Mouse (Mus musculus): ENCODE measurements around the gene BC048562.

The BC048562 gene

GRCm38 (mm10) chr9:108478638-108479156 lies 42.4 kb downstream of the BC048562 start:
- in situ Hi-C loops (cut with MboI; ENCODE audit: low sequenced_read_pairs): no loop called here

- in situ Hi-C loops (cut with MboI; ENCODE audit: low sequenced_read_pairs): no loop called here
Observed at GRCm38 (mm10) chr9:108479241-108479640, 43.0 kb downstream of the BC048562 start.

GRCm38 (mm10) chr9:108479721-108480351 lies 43.6 kb downstream of the BC048562 start, which contains the start of gene Lamb2:
Gene Lamb2 (plus strand): TSS chr9:108479736.
- in situ Hi-C loops (cut with MboI; ENCODE audit: low sequenced_read_pairs): no loop called here

- in situ Hi-C loops (cut with MboI; ENCODE audit: low sequenced_read_pairs): no loop called here
Observed at GRCm38 (mm10) chr9:108480813-108481519, 44.7 kb downstream of the BC048562 start.

- in situ Hi-C loops (cut with MboI; ENCODE audit: low sequenced_read_pairs): no loop called here
Observed at GRCm38 (mm10) chr9:108481520-108482210, 45.4 kb downstream of the BC048562 start.

- in situ Hi-C loops (cut with MboI; ENCODE audit: low sequenced_read_pairs): no loop called here
Observed at GRCm38 (mm10) chr9:108483051-108483790, 46.9 kb downstream of the BC048562 start.

GRCm38 (mm10) chr9:108484021-108484420 lies 47.7 kb downstream of the BC048562 start:
- in situ Hi-C loops (cut with MboI; ENCODE audit: low sequenced_read_pairs): no loop called here

- in situ Hi-C loops (cut with MboI; ENCODE audit: low sequenced_read_pairs): no loop called here
Observed at GRCm38 (mm10) chr9:108485301-108485875, 49.1 kb downstream of the BC048562 start.

- in situ Hi-C loops (cut with MboI; ENCODE audit: low sequenced_read_pairs): no loop called here
Observed at GRCm38 (mm10) chr9:108486973-108487530, 50.8 kb downstream of the BC048562 start.

GRCm38 (mm10) chr9:108488403-108488802 lies 52.1 kb downstream of the BC048562 start:
- in situ Hi-C loops (cut with MboI; ENCODE audit: low sequenced_read_pairs): no loop called here

- in situ Hi-C loops (cut with MboI; ENCODE audit: low sequenced_read_pairs): no loop called here
Observed at GRCm38 (mm10) chr9:108489215-108489614, 52.9 kb downstream of the BC048562 start.

GRCm38 (mm10) chr9:108489702-108490558 lies 53.6 kb downstream of the BC048562 start:
- in situ Hi-C loops (cut with MboI; ENCODE audit: low sequenced_read_pairs): no loop called here

- in situ Hi-C loops (cut with MboI; ENCODE audit: low sequenced_read_pairs): no loop called here
Observed at GRCm38 (mm10) chr9:108490559-108491285, 54.4 kb downstream of the BC048562 start, which contains the start of gene Usp19. Gene Usp19 (plus strand): TSS chr9:108490602.

- in situ Hi-C loops (cut with MboI; ENCODE audit: low sequenced_read_pairs): no loop called here
Observed at GRCm38 (mm10) chr9:108491286-108491580, 55.0 kb downstream of the BC048562 start.

- in situ Hi-C loops (cut with MboI; ENCODE audit: low sequenced_read_pairs): no loop called here
Observed at GRCm38 (mm10) chr9:108492043-108492750, 55.9 kb downstream of the BC048562 start.

- in situ Hi-C loops (cut with MboI; ENCODE audit: low sequenced_read_pairs): no loop called here
Observed at GRCm38 (mm10) chr9:108493246-108493645, 57.0 kb downstream of the BC048562 start.

- in situ Hi-C loops (cut with MboI; ENCODE audit: low sequenced_read_pairs): no loop called here
Observed at GRCm38 (mm10) chr9:108494146-108494825, 58.0 kb downstream of the BC048562 start.

- in situ Hi-C loops (cut with MboI; ENCODE audit: low sequenced_read_pairs): no loop called here
Observed at GRCm38 (mm10) chr9:108494905-108495304, 58.6 kb downstream of the BC048562 start.

All from CH12F3 (cell line).